ENCODE assay signal across 8 mouse cellular contexts in genomic region chrX:71556115-71556941, GRCm38 (mm10). TPM values are rescaled to one million over a fixed set of nuclear protein-coding genes. Genes with fewer than 3 reads are reported as not detected.
DNase-seq lines count a peak whose midpoint lies in the region; ATAC-seq and TF ChIP-seq lines count a peak whose summit lies in the region.

No protein-coding gene starts in this region.

- peak; percentile 9; the same call in 1 of the 2 replicates for TF ChIP-seq POLR2A in brain, embryonic 14.5 days (IDR thresholded peaks at IDR 0.05; ENCODE audit: borderline replicate concordance, extremely low read depth, insufficient read depth, insufficient read length, poor library complexity, severe bottlenecking)

- peak; percentile 56 for ATAC-seq in forebrain, embryonic 16.5 days
- ATAC-seq in intestine, embryonic 15.5 days: peak; percentile 72
- ATAC-seq in liver, postnatal 0 days: peak; percentile 60

- peaks cover 4% of the 10 kb centered on the region for H3K4me1 ChIP-seq in forebrain, embryonic 16.5 days (replicated peaks; ENCODE audit: control insufficient read depth, insufficient read depth, low read length)
- no peaks in the 10 kb centered on the region for H3K4me1 ChIP-seq in intestine, embryonic 15.5 days (replicated peaks)
- peaks cover 2% of the 10 kb centered on the region; the same call in 1 of the 2 replicates for H3K4me1 ChIP-seq in liver, postnatal 0 days (ENCODE audit: insufficient read depth)

- no peaks in the 10 kb centered on the region for H3K27me3 ChIP-seq in forebrain, embryonic 16.5 days (replicated peaks; ENCODE audit: control insufficient read depth, insufficient read depth, low read length)
- H3K27me3 ChIP-seq in intestine, embryonic 15.5 days (replicated peaks): no peaks in the 10 kb centered on the region
- H3K27me3 ChIP-seq in liver, postnatal 0 days (ENCODE audit: insufficient read depth, low read length): no peaks in the 10 kb centered on the region

- peak overlapping the region; percentile 70 for H3K4me3 ChIP-seq in forebrain, embryonic 16.5 days (replicated peaks; ENCODE audit: low read length)
- peak overlapping the region; percentile 66 for H3K4me3 ChIP-seq in intestine, embryonic 15.5 days (replicated peaks)
- peak overlapping the region; percentile 86 for H3K4me3 ChIP-seq in liver, postnatal 0 days (ENCODE audit: low read depth, low read length)

- peak overlapping the region; percentile 95 for H3K27ac ChIP-seq in forebrain, embryonic 16.5 days (ENCODE audit: low read length)
- H3K27ac ChIP-seq in intestine, embryonic 15.5 days: peak overlapping the region; percentile 92
- peak overlapping the region; percentile 79 for H3K27ac ChIP-seq in liver, postnatal 0 days (ENCODE audit: low read depth)

- no peak for TF ChIP-seq CTCF in brain, embryonic 14.5 days (IDR thresholded peaks at IDR 0.05; ENCODE audit: borderline replicate concordance, extremely low read depth, insufficient read depth, insufficient read length)
- no peak for TF ChIP-seq CTCF in liver, postnatal 0 days (IDR thresholded peaks at IDR 0.05; ENCODE audit: low read depth)

- TF ChIP-seq EP300 in liver, postnatal 0 days (IDR thresholded peaks at IDR 0.05; ENCODE audit: low read depth): no peak

- 16% methylated on average over 31 of the region's 112 CpGs for WGBS in forebrain, embryonic 16.5 days
- 18% methylated on average over 70 of the region's 112 CpGs for WGBS in intestine, embryonic 15.5 days
- WGBS in liver, postnatal 0 days (ENCODE audit: insufficient replicate concordance): 18% methylated on average over 38 of the region's 112 CpGs

- DNase-seq in right cerebral cortex, adult 18-20 months: peak; percentile 0
- no peak for DNase-seq in right cerebral cortex, postnatal 25 days
- DNase-seq in brain, embryonic 14.5 days (ENCODE audit: low read depth): peak; percentile 36
- DNase-seq in liver, postnatal 0 days: peak; percentile 61
- DNase-seq in right cerebral cortex, postnatal 4 days: peak; percentile 17
- DNase-seq in layer of hippocampus, postnatal 36 days: no peak

- no peaks in the 10 kb centered on the region for H3K9me3 ChIP-seq in forebrain, embryonic 16.5 days (ENCODE audit: control insufficient read depth, low read length)
- no peaks in the 10 kb centered on the region for H3K9me3 ChIP-seq in intestine, embryonic 15.5 days
- H3K9me3 ChIP-seq in liver, postnatal 0 days (ENCODE audit: low read length): no peaks in the 10 kb centered on the region

- no peaks in the 10 kb centered on the region for H3K36me3 ChIP-seq in forebrain, embryonic 16.5 days (ENCODE audit: control insufficient read depth, insufficient read depth)
- no peaks in the 10 kb centered on the region for H3K36me3 ChIP-seq in intestine, embryonic 15.5 days
- no peaks in the 10 kb centered on the region; the same call in none of the 2 replicates for H3K36me3 ChIP-seq in liver, postnatal 0 days (replicated peaks; ENCODE audit: insufficient read depth, low read length)

- peak overlapping the region; percentile 43 for H3K4me2 ChIP-seq in forebrain, embryonic 16.5 days (ENCODE audit: low read length)
- peak overlapping the region; percentile 75 for H3K4me2 ChIP-seq in intestine, embryonic 15.5 days (replicated peaks)
- peak overlapping the region; percentile 81 for H3K4me2 ChIP-seq in liver, postnatal 0 days (ENCODE audit: low read depth, low read length)

- peak overlapping the region; percentile 82 for H3K9ac ChIP-seq in forebrain, embryonic 16.5 days (replicated peaks; ENCODE audit: low read depth, low read length)
- H3K9ac ChIP-seq in intestine, embryonic 15.5 days: peak overlapping the region; percentile 69
- peak overlapping the region; percentile 90 for H3K9ac ChIP-seq in liver, postnatal 0 days (replicated peaks)

RNA-seq across cellular contexts. Expression of gene Hmgb3, which starts 0.6 kb away (rescaled TPM):
- 329 and 348 TPM in 2 replicates for polyA plus RNA-seq in brain, embryonic 14.5 days (2012; rRNA removed)
- 519 and 535 TPM in 2 replicates for polyA plus RNA-seq in forebrain, embryonic 16.5 days (2015; fragmentation: Nextera tagmentation; extraction: Ambion mirVana)
- polyA plus RNA-seq in intestine, embryonic 15.5 days (2015; fragmentation: Nextera tagmentation; extraction: Ambion mirVana): 217 and 227 TPM in 2 replicates
- polyA plus RNA-seq in liver, postnatal 0 days (2015; fragmentation: Nextera tagmentation; extraction: Ambion mirVana): 80.3 and 91.7 TPM in 2 replicates
- total RNA-seq in layer of hippocampus, postnatal 36 days (2021): 10 to 100 TPM; 14.0 to 19.9 TPM

Comparison
In these comparisons a context has a peak if more than half of its experiments do, and no peak if none do; other contexts are left out.
1. DNase-seq: peak in right cerebral cortex, adult 18-20 months (single experiment), brain, embryonic 14.5 days (single experiment), liver, postnatal 0 days (single experiment) and right cerebral cortex, postnatal 4 days (single experiment); none in right cerebral cortex, postnatal 25 days (single experiment) and layer of hippocampus, postnatal 36 days (0 of 2).
2. Peak in every context shown above with its lines, with median percentiles within 50 percentile points of each other: ATAC-seq, H3K27ac ChIP-seq, H3K4me2 ChIP-seq, H3K4me3 ChIP-seq and H3K9ac ChIP-seq.